Mouse (Mus musculus) stomach, postnatal 0 days (tissue): Measurements from ENCODE around the gene Sema4c. TPM values are rescaled to one million over a fixed set of nuclear protein-coding genes. Genes with fewer than 3 reads are reported as not detected.

Experiments used
- ATAC-seq: fragments of 200-750 bp; cut with Nextera tagmentation; 2 replicates; pipeline ENCODE4 v1.8.0; 2017; ENCODE audit not compliant: low FRiP score, low TSS enrichment
- DNase-seq: peaks from one replicate; pipeline ENCODE4 v3.0.0-alpha.2; 2016; ENCODE audit warnings: low spot score
- H3K27ac ChIP-seq: fragments of 300-500 bp; sonication (generic); replicated peaks from 2 replicates; pipeline ENCODE4 v1.5.1; 2014; ENCODE audit warnings: mild to moderate bottlenecking, control low read depth
- H3K27me3 ChIP-seq: fragments of 300-500 bp; sonication (generic); 2 replicates; pipeline ENCODE4 v1.6.1; 2014; ENCODE audit warnings: low read length; ENCODE audit not compliant: control insufficient read depth, insufficient read depth
- H3K36me3 ChIP-seq: fragments of 300-500 bp; sonication (generic); 2 replicates; pipeline ENCODE4 v1.6.1; 2014; ENCODE audit warnings: low read length, mixed read lengths; ENCODE audit not compliant: control insufficient read depth, insufficient read depth
- H3K4me1 ChIP-seq: fragments of 300-500 bp; sonication (generic); replicated peaks from 2 replicates; pipeline ENCODE4 v1.6.1; 2014; ENCODE audit warnings: antibody characterized with exemption; ENCODE audit not compliant: control insufficient read depth, insufficient read depth
- H3K4me2 ChIP-seq: fragments of 300-500 bp; sonication (generic); replicated peaks from 2 replicates; pipeline ENCODE4 v1.6.1; 2014; ENCODE audit warnings: low read depth, mild to moderate bottlenecking, control low read depth, moderate library complexity
- H3K4me3 ChIP-seq: fragments of 300-500 bp; sonication (generic); 2 replicates; pipeline ENCODE4 v1.5.1; 2014; ENCODE audit warnings: low read depth, low read length, control low read depth
- H3K9ac ChIP-seq: fragments of 300-500 bp; sonication (generic); 2 replicates; pipeline ENCODE4 v1.6.1; 2014; ENCODE audit warnings: mild to moderate bottlenecking, low read length, control low read depth, mixed read lengths
- H3K9me3 ChIP-seq: fragments of 300-500 bp; sonication (generic); 2 replicates; pipeline ENCODE4 v1.6.1; 2016; ENCODE audit warnings: low read length; ENCODE audit not compliant: control insufficient read depth
- CTCF ChIP-seq: IDR thresholded peaks from 2 replicates; pipeline ENCODE4 v1.5.1; 2016; ENCODE audit warnings: antibody characterized with exemption, low read depth, mild to moderate bottlenecking, moderate library complexity
- EP300 ChIP-seq: optimal IDR thresholded peaks from 2 replicates; pipeline ENCODE3; 2016; ENCODE audit warnings: antibody characterized with exemption
- WGBS: fragments of 180-500 bp; shearing (Covaris S2); extraction: QIAGEN DNeasy Blood & Tissue Kit; methylation state at CpG from one replicate; pipeline ENCODE4 v1.1.7; 2014; 5-methylcytosine and 5-hydroxymethylcytosine counted together
- polyA plus RNA-seq: library from polyadenylated mRNA; unstranded; fragments of >200 nt; fragmentation: Nextera tagmentation; extraction: Ambion mirVana; gene quantifications from 2 replicates; pipeline ENCODE4 v1.2.1, GENCODE M21; 2015

Gene Sema4c
- polyA plus RNA-seq, 1 experiment from 2014 or later = 5.0 TPM

GRCm38 (mm10) chr1:36556553-36557456, 1.3 kb downstream of the Sema4c start:
- Histone ChIP-seq H3K27me3 (no peaks in the 10 kb centered on the region), H3K27ac (peak overlapping the region; percentile 99), H3K4me2 (peak overlapping the region; percentile 83), H3K36me3 (peaks cover 23% of the 10 kb centered on the region), H3K9ac (peak overlapping the region; percentile 97), H3K4me1 (peaks cover 8% of the 10 kb centered on the region), H3K9me3 (no peaks in the 10 kb centered on the region), H3K4me3 (peak overlapping the region; percentile 87)
- under 1% methylated on average over 52 of the region's 52 CpGs for WGBS
- ATAC-seq = peak; percentile 77
- peak; percentile 90 for TF ChIP-seq CTCF
- peak; percentile 5 for TF ChIP-seq EP300
- DNase-seq = peak; percentile 93

GRCm38 (mm10) chr1:36555798-36556395, 2.3 kb downstream of the Sema4c start:
- 4% methylated on average over 8 of the region's 8 CpGs for WGBS
- no peaks in the 10 kb centered on the region for H3K9me3 ChIP-seq
- no peaks in the 10 kb centered on the region for H3K27me3 ChIP-seq
- DNase-seq (no peak), ATAC-seq (no peak)
- peak overlapping the region; percentile 87 for H3K4me3 ChIP-seq
- H3K36me3 ChIP-seq = peaks cover 30% of the 10 kb centered on the region
- peak overlapping the region; percentile 83 for H3K4me2 ChIP-seq
- TF ChIP-seq CTCF (peak; percentile 9; the same call in 1 of the 2 replicates), EP300 (no peak)
- H3K4me1 ChIP-seq = peaks cover 8% of the 10 kb centered on the region
- peak overlapping the region; percentile 97 for H3K9ac ChIP-seq
- peak overlapping the region; percentile 99 for H3K27ac ChIP-seq

GRCm38 (mm10) chr1:36554633-36555399, 3.3 kb downstream of the Sema4c start:
- Histone ChIP-seq H3K4me2 (peak overlapping the region; percentile 83), H3K27ac (0 out of 2 replicates have a peak overlapping the region, but pooled peaks have one; percentile 40), H3K9ac (0 out of 2 replicates have a peak overlapping the region, but pooled peaks have one; percentile 23), H3K4me1 (peaks cover 8% of the 10 kb centered on the region), H3K4me3 (no peak overlapping the region), H3K9me3 (no peaks in the 10 kb centered on the region), H3K36me3 (peaks cover 38% of the 10 kb centered on the region), H3K27me3 (no peaks in the 10 kb centered on the region)
- TF ChIP-seq CTCF = no peak
- TF ChIP-seq EP300 = no peak
- no peak for ATAC-seq
- 65% methylated on average over 21 of the region's 21 CpGs for WGBS
- no peak for DNase-seq

- H3K4me3 ChIP-seq = no peak overlapping the region
- H3K9ac ChIP-seq = no peak overlapping the region
- 87% methylated on average over 16 of the region's 16 CpGs for WGBS
- no peaks in the 10 kb centered on the region for H3K9me3 ChIP-seq
- peaks cover 43% of the 10 kb centered on the region for H3K36me3 ChIP-seq
- H3K27ac ChIP-seq = no peak overlapping the region
- peaks cover 8% of the 10 kb centered on the region for H3K4me1 ChIP-seq
- no peak for TF ChIP-seq CTCF
- no peak for TF ChIP-seq EP300
- H3K27me3 ChIP-seq = no peaks in the 10 kb centered on the region
- ATAC-seq (no peak), DNase-seq (no peak)
- no peak overlapping the region for H3K4me2 ChIP-seq
Measured at GRCm38 (mm10) chr1:36552506-36552905, 5.6 kb downstream of the Sema4c start.

GRCm38 (mm10) chr1:36551904-36552303, 6.2 kb downstream of the Sema4c start:
- Histone ChIP-seq H3K36me3 (peaks cover 43% of the 10 kb centered on the region), H3K4me3 (no peak overlapping the region), H3K4me1 (peaks cover 8% of the 10 kb centered on the region), H3K9me3 (no peaks in the 10 kb centered on the region), H3K9ac (no peak overlapping the region), H3K27ac (no peak overlapping the region), H3K27me3 (no peaks in the 10 kb centered on the region), H3K4me2 (no peak overlapping the region)
- DNase-seq (no peak), ATAC-seq (no peak)
- TF ChIP-seq CTCF (peak; percentile 31; the same call in 1 of the 2 replicates), EP300 (no peak)
- 81% methylated on average over 17 of the region's 17 CpGs for WGBS
